Mouse (Mus musculus) midbrain, embryonic 13.5 days (tissue): ENCODE measurements at regions not wholly inside any gene's neighbourhood (a gene's known extent, or its start where the extent isn't known, plus 50 kb on each side); places are given as distances from the start of the nearest gene placed in this dataset.

Source experiments
- microRNA counts: library from miRNA; unstranded; fragments of <30 nt; microRNA quantifications from one replicate; lab custom pipeline; 2016
- microRNA-seq: library from miRNA; unstranded; fragments of <30 nt; microRNA quantifications from one replicate; pipeline ENCODE4, GENCODE M21; 2016

MicroRNAs in the stretch of these regions (microRNA counts, 519-probe panel; counts per million panel counts)
- microRNA mmu-miR-184 (lab: Ali Mortazavi, UCI): 110 counts per million, percentile 56 among the panel's probes with 10 or more counts

Small RNAs in the stretch of these regions (microRNA-seq; reads per million reads assigned to microRNA genes)
- 2.5 reads per million, percentile 7 among the genes with 10 or more reads in this experiment for gene Mir184
